In the genomic region with DNA sequence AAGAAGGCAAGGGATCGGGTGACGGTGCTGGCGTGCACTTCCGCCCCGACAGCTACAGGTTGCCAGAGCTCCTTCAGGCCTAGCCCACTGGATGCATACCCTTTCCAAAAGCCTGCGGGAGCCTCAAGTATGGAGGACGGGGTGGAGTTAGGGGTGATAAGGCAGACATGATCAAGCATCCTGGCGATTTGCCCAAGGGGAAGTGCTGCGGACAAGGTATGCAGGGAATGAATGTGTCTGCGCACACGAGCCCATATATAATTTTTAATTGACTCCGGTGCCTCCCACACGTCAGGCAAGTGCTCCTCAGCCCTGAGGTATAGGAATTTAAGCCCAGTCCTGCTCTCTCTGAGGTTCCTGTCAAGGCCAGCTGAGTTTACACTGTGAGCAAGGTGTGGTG, we compare ENCODE assay signal across 12 mouse cellular contexts. TPM values are rescaled to one million over a fixed set of nuclear protein-coding genes. Genes with fewer than 3 reads are reported as not detected.
DNase-seq lines count a peak whose midpoint lies in the region; ATAC-seq and TF ChIP-seq lines count a peak whose summit lies in the region.
"Had no signal": no experiment of that assay in that cellular context is flagged by ENCODE, and none has a peak within 500 bp of the region (broad histone marks: within the 10 kb centered on the region; RNA-seq: fewer than 3 reads in every experiment).

No protein-coding gene starts in this region.

- H3K4me2 ChIP-seq in stomach, embryonic 16.5 days (ENCODE audit: low read depth, low read length), result peak overlapping the region; percentile 17; the same call in 1 of the 2 replicates
- H3K4me2 ChIP-seq: hindbrain, embryonic 14.5 days had no signal

- no peak overlapping the region for H3K27ac ChIP-seq in testis, adult 2 months (ENCODE audit: control insufficient read depth, insufficient read depth, low read depth, low read length)
- H3K27ac ChIP-seq in liver, adult 2 months (replicated peaks; ENCODE audit: insufficient read depth, low read depth, low read length), result no peak overlapping the region
- peak overlapping the region; percentile 54 for H3K27ac ChIP-seq in stomach, embryonic 16.5 days (ENCODE audit: low read length)
- no peak overlapping the region for H3K27ac ChIP-seq in hindbrain, embryonic 10.5 days
- H3K27ac ChIP-seq: hindbrain, embryonic 14.5 days had no signal

- H3K79me2 ChIP-seq in liver, adult 2 months (ENCODE audit: control insufficient read depth, insufficient read depth, low read length), result no peaks in the 10 kb centered on the region

- peaks cover 7% of the 10 kb centered on the region for H3K4me1 ChIP-seq in testis, adult 2 months (ENCODE audit: control insufficient read depth, insufficient read depth, low read length)
- no peaks in the 10 kb centered on the region for H3K4me1 ChIP-seq in liver, adult 2 months (ENCODE audit: control insufficient read depth, insufficient read depth, low read length)
- peaks cover 18% of the 10 kb centered on the region for H3K4me1 ChIP-seq in stomach, embryonic 16.5 days (ENCODE audit: control insufficient read depth, insufficient read depth, low read length)
- peaks cover 4% of the 10 kb centered on the region for H3K4me1 ChIP-seq in hindbrain, embryonic 10.5 days (replicated peaks)

- peak overlapping the region; percentile 15; the same call in 1 of the 2 replicates for H3K9ac ChIP-seq in liver, adult 2 months (ENCODE audit: low read depth, low read length)
- no peak overlapping the region for H3K9ac ChIP-seq in stomach, embryonic 16.5 days (ENCODE audit: low read length)
- H3K9ac ChIP-seq: hindbrain, embryonic 14.5 days had no signal

- peak overlapping the region; percentile 47 for H3K4me3 ChIP-seq in testis, adult 2 months (ENCODE audit: control insufficient read depth, low read depth, low read length)
- peak overlapping the region; percentile 35 for H3K4me3 ChIP-seq in liver, adult 2 months (ENCODE audit: insufficient read depth, low read depth, low read length)
- no peak overlapping the region for H3K4me3 ChIP-seq in stomach, embryonic 16.5 days (replicated peaks; ENCODE audit: low read length)
- no peak overlapping the region for H3K4me3 ChIP-seq in hindbrain, embryonic 10.5 days

- peak; percentile 32 for DNase-seq in embryo, embryonic 11.5 days (ENCODE audit: low read depth, low spot score)
- no peak for DNase-seq in embryo, embryonic 10 days (ENCODE audit: low spot score)
- DNase-seq in testis, postnatal 14 days (ENCODE audit: low spot score), result no peak
- DNase-seq in liver, adult 2 months (ENCODE audit: extremely low read depth, low read depth, low spot score), result no peak
- DNase-seq in hindbrain, embryonic 10.5 days (ENCODE audit: low spot score), result no peak
- DNase-seq: cerebellum, adult 11-12 months; thymus, adult 2 months had no signal

- no peak for TF ChIP-seq CTCF in testis, adult 2 months (IDR thresholded peaks at IDR 0.05; ENCODE audit: control insufficient read depth, insufficient read depth, insufficient replicate concordance, low read depth, low read length)
- no peak for TF ChIP-seq CTCF in liver, adult 2 months (IDR thresholded peaks at IDR 0.05; ENCODE audit: low read depth, low read length)

- no peak for TF ChIP-seq POLR2A in testis, adult 2 months (IDR thresholded peaks at IDR 0.05; ENCODE audit: control insufficient read depth, low read depth, low read length)
- TF ChIP-seq POLR2A in liver, adult 2 months (IDR thresholded peaks at IDR 0.05; ENCODE audit: extremely low read depth, insufficient read depth, low read length), result no peak

- no peaks in the 10 kb centered on the region for H3K36me3 ChIP-seq in testis, adult 2 months (ENCODE audit: control insufficient read depth, insufficient read depth, low read length)
- H3K36me3 ChIP-seq in liver, adult 2 months (ENCODE audit: control insufficient read depth, insufficient read depth, low read length), result no peaks in the 10 kb centered on the region
- no peaks in the 10 kb centered on the region for H3K36me3 ChIP-seq in stomach, embryonic 16.5 days (ENCODE audit: control insufficient read depth, insufficient read depth, low read length)
- no peaks in the 10 kb centered on the region for H3K36me3 ChIP-seq in hindbrain, embryonic 10.5 days

- peak; percentile 54; the same call in 1 of the 2 replicates for ATAC-seq in stomach, embryonic 16.5 days (ENCODE audit: insufficient read depth, low FRiP score)
- ATAC-seq in cerebellum, adult (ENCODE audit: insufficient number of reproducible peaks, low FRiP score, low TSS enrichment), result no peak

- H3K9me3 ChIP-seq in stomach, embryonic 16.5 days (replicated peaks; ENCODE audit: control insufficient read depth, low read length), result no peaks in the 10 kb centered on the region
- no peaks in the 10 kb centered on the region for H3K9me3 ChIP-seq in hindbrain, embryonic 10.5 days

- no peaks in the 10 kb centered on the region for H3K27me3 ChIP-seq in testis, adult 2 months (ENCODE audit: control insufficient read depth, insufficient read depth, low read length)
- H3K27me3 ChIP-seq in liver, adult 2 months (ENCODE audit: control insufficient read depth, insufficient read depth, low read length), result no peaks in the 10 kb centered on the region
- H3K27me3 ChIP-seq in stomach, embryonic 16.5 days (ENCODE audit: control insufficient read depth, insufficient read depth, low read length), result no peaks in the 10 kb centered on the region
- no peaks in the 10 kb centered on the region for H3K27me3 ChIP-seq in hindbrain, embryonic 10.5 days (ENCODE audit: insufficient read depth, poor library complexity, severe bottlenecking)

- 71% methylated on average over 13 of the region's 13 CpGs for WGBS in liver, adult 2 months
- 42% methylated on average over 13 of the region's 13 CpGs for WGBS in stomach, embryonic 16.5 days
- WGBS in hindbrain, embryonic 10.5 days, result 82% methylated on average over 13 of the region's 13 CpGs

RNA-seq across cellular contexts. Expression of a gene that starts 7.2 kb away (rescaled TPM):
- polyA plus RNA-seq in testis, adult 2 months (2012; rRNA removed), result 174 and 180 TPM in 2 replicates
- 0.07 and 0.09 TPM in 2 replicates for total RNA-seq in liver, adult 2 months (2014; rRNA removed)
- 0.04 and 0.26 TPM in 2 replicates for polyA plus RNA-seq in liver, adult 2 months (2012; rRNA removed)
- polyA plus RNA-seq in stomach, embryonic 16.5 days (2015; fragmentation: Nextera tagmentation; extraction: Ambion mirVana), result 0.40 and 0.45 TPM in 2 replicates
- 0.12 TPM in 1 of 2 replicates, not detected in the other for polyA plus RNA-seq in hindbrain, embryonic 10.5 days (2016; fragmentation: Nextera tagmentation; extraction: Ambion mirVana)
- polyA plus RNA-seq: hindbrain, embryonic 14.5 days; limb, embryonic 11.5 days had no signal

RNA-seq across cellular contexts. Expression of a gene that starts 42.9 kb away (rescaled TPM):
- 5.2 and 6.7 TPM in 2 replicates for polyA plus RNA-seq in testis, adult 2 months (2012; rRNA removed)
- not detected in 2 replicates for total RNA-seq in liver, adult 2 months (2014; rRNA removed)
- not detected in 2 replicates for polyA plus RNA-seq in liver, adult 2 months (2012; rRNA removed)
- polyA plus RNA-seq in stomach, embryonic 16.5 days (2015; fragmentation: Nextera tagmentation; extraction: Ambion mirVana), result 101 and 127 TPM in 2 replicates
- polyA plus RNA-seq in hindbrain, embryonic 10.5 days (2016; fragmentation: Nextera tagmentation; extraction: Ambion mirVana), result 3.1 and 5.0 TPM in 2 replicates

Comparison
In these comparisons a context has a peak if more than half of its experiments do, and no peak if none do; other contexts are left out.
1. H3K4me3 ChIP-seq: peak in testis, adult 2 months (single experiment) and liver, adult 2 months (single experiment); none in stomach, embryonic 16.5 days (single experiment) and hindbrain, embryonic 10.5 days (single experiment).
2. RNA of a gene that starts 7.2 kb away (polyA plus RNA-seq): 174 to 180 TPM in testis, adult 2 months; 0.40 to 0.45 TPM in stomach, embryonic 16.5 days, 0.04 to 0.26 TPM in liver, adult 2 months and 0.12 TPM in hindbrain, embryonic 10.5 days; every median in the first group is over 100 times any median in the second.
3. RNA of a gene that starts 42.9 kb away (polyA plus RNA-seq): 101 to 127 TPM in stomach, embryonic 16.5 days; 5.2 to 6.7 TPM in testis, adult 2 months, 3.1 to 5.0 TPM in hindbrain, embryonic 10.5 days and not detected in liver, adult 2 months; every median in the first group is over 10 times any median in the second.